Mouse (Mus musculus): ENCODE measurements around the gene Hmga1. TPM values are rescaled to one million over a fixed set of nuclear protein-coding genes. Genes with fewer than 3 reads are reported as not detected.

Gene Hmga1
- polyA plus RNA-seq, 1 experiment from 2014 or later, result 116 TPM

DNA sequence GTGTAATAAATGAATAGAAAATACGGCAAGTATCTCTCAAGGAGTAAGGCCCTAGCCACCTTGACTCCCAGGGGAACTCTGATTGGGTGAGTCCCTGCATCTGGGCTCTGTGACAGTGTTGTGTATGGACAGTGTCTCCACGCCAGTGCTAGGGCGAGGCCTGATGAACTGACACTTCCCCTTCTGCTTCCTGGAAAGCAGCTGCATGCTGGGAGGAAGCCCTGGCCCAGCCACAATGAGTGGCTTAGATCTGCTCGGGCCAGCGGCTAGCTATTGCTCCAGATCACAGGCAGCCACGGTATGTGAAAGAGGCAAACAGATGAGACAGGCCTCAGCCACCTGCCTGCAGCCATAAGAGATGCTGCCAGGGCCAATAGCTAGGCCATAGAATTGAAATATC is 29.1 kb upstream of the Hmga1 start:
- 53% methylated on average over 6 of the region's 6 CpGs for WGBS
- H3K9ac ChIP-seq (ENCODE audit: low read depth, low read length), result no peak overlapping the region
- no peaks in the 10 kb centered on the region for H3K27me3 ChIP-seq (replicated peaks; ENCODE audit: control insufficient read depth, insufficient read depth, low read length)
- H3K27ac ChIP-seq (ENCODE audit: low read depth, low read length), result no peak overlapping the region
- H3K4me2 ChIP-seq (replicated peaks; ENCODE audit: low read depth), result no peak overlapping the region
- H3K36me3 ChIP-seq (ENCODE audit: control insufficient read depth, insufficient read depth), result no peaks in the 10 kb centered on the region
- no peaks in the 10 kb centered on the region for H3K4me1 ChIP-seq (replicated peaks; ENCODE audit: control insufficient read depth, insufficient read depth, low read length)
- H3K9me3 ChIP-seq (ENCODE audit: control insufficient read depth), result no peaks in the 10 kb centered on the region
- ATAC-seq, result no peak
- TF ChIP-seq CTCF (IDR thresholded peaks at IDR 0.05; ENCODE audit: low read depth), result no peak
- no peak overlapping the region for H3K4me3 ChIP-seq (ENCODE audit: low read depth, low read length)

DNA sequence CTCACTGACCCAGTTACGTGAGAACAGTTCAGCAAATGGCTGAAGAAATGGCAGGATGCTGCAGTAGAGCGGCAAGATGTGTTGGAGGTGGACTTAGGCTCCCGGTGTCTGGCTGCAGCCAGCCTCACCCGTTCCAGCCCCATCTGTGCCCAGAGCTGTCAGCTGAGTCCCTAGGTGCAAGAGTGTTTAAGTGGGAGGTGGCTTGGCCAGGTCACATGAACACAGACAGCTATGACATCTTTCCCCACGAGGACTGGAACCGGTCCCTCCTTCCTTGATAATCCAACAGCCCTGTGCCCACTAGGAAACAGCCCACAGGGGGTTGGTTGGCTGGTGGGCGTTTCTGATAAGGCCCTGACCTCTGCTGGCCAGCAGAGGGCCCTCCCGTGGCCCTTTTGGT is 28.3 kb upstream of the Hmga1 start:
- H3K4me1 ChIP-seq (replicated peaks; ENCODE audit: control insufficient read depth, insufficient read depth, low read length), result no peaks in the 10 kb centered on the region
- WGBS, result 56% methylated on average over 8 of the region's 8 CpGs
- H3K9me3 ChIP-seq (ENCODE audit: control insufficient read depth), result no peaks in the 10 kb centered on the region
- H3K27me3 ChIP-seq (replicated peaks; ENCODE audit: control insufficient read depth, insufficient read depth, low read length), result no peaks in the 10 kb centered on the region
- H3K36me3 ChIP-seq (ENCODE audit: control insufficient read depth, insufficient read depth), result no peaks in the 10 kb centered on the region
- no peak; the same call in 1 of the 2 replicates for TF ChIP-seq CTCF (IDR thresholded peaks at IDR 0.05; ENCODE audit: low read depth)
- ATAC-seq, result no peak
- no peak overlapping the region for H3K27ac ChIP-seq (ENCODE audit: low read depth, low read length)
- no peak overlapping the region for H3K4me2 ChIP-seq (replicated peaks; ENCODE audit: low read depth)
- H3K9ac ChIP-seq (ENCODE audit: low read depth, low read length), result no peak overlapping the region
- no peak overlapping the region for H3K4me3 ChIP-seq (ENCODE audit: low read depth, low read length)

DNA sequence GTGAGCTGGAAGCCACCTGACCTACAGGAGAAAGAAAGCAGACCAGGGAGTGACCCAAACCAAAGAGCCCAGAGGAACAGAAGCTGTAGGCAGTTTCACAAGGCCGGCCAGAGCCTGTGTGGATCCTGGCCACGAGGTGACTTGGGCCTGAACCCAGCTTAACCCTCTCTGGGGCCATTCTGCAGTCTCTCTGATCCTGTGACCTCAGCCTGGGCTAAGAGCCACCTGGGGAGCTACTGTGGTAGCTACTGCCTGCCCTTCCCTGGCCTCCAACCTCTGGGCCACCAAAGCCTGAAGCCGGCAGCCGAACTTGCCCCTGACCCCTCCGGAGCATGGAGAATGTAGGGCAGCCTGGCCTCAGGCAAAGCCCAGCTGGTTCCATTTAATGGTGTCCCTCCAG is 27.5 kb upstream of the Hmga1 start:
- H3K4me1 ChIP-seq (replicated peaks; ENCODE audit: control insufficient read depth, insufficient read depth, low read length), result no peaks in the 10 kb centered on the region
- TF ChIP-seq CTCF (IDR thresholded peaks at IDR 0.05; ENCODE audit: low read depth), result no peak
- ATAC-seq, result no peak; the same call in 1 of the 2 replicates
- H3K36me3 ChIP-seq (ENCODE audit: control insufficient read depth, insufficient read depth), result no peaks in the 10 kb centered on the region
- no peak overlapping the region for H3K4me2 ChIP-seq (replicated peaks; ENCODE audit: low read depth)
- H3K9me3 ChIP-seq (ENCODE audit: control insufficient read depth), result no peaks in the 10 kb centered on the region
- no peaks in the 10 kb centered on the region for H3K27me3 ChIP-seq (replicated peaks; ENCODE audit: control insufficient read depth, insufficient read depth, low read length)
- no peak overlapping the region for H3K4me3 ChIP-seq (ENCODE audit: low read depth, low read length)
- no peak overlapping the region for H3K9ac ChIP-seq (ENCODE audit: low read depth, low read length)
- no peak overlapping the region for H3K27ac ChIP-seq (ENCODE audit: low read depth, low read length)
- WGBS, result 83% methylated on average over 5 of the region's 5 CpGs

DNA sequence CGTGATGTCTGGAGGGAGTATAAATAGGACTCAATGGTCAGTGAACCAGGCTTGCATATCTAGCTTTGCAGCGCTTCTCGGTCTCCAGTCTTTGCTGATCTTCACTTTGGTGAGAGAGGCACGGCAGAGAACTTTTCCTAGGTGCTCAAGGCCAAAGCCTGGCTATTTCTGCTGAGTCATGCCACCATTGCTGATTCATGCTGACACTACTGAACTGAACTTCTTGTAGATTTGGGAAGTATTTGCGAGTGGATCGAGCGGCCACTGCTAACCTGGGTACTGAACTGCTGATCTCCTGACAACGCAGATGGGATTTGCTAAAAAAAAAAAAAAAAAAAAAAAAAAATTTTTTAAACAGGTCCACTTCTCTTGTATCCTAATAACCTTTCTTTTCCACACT is 24.2 kb upstream of the Hmga1 start:
- no peaks in the 10 kb centered on the region for H3K4me1 ChIP-seq (replicated peaks; ENCODE audit: control insufficient read depth, insufficient read depth, low read length)
- no peak for ATAC-seq
- H3K9ac ChIP-seq (ENCODE audit: low read depth, low read length), result no peak overlapping the region
- no peaks in the 10 kb centered on the region for H3K9me3 ChIP-seq (ENCODE audit: control insufficient read depth)
- no peaks in the 10 kb centered on the region for H3K27me3 ChIP-seq (replicated peaks; ENCODE audit: control insufficient read depth, insufficient read depth, low read length)
- H3K4me2 ChIP-seq (replicated peaks; ENCODE audit: low read depth), result no peak overlapping the region
- no peaks in the 10 kb centered on the region for H3K36me3 ChIP-seq (ENCODE audit: control insufficient read depth, insufficient read depth)
- H3K27ac ChIP-seq (ENCODE audit: low read depth, low read length), result no peak overlapping the region
- WGBS, result 81% methylated on average over 8 of the region's 8 CpGs
- H3K4me3 ChIP-seq (ENCODE audit: low read depth, low read length), result no peak overlapping the region
- no peak for TF ChIP-seq CTCF (IDR thresholded peaks at IDR 0.05; ENCODE audit: low read depth)

DNA sequence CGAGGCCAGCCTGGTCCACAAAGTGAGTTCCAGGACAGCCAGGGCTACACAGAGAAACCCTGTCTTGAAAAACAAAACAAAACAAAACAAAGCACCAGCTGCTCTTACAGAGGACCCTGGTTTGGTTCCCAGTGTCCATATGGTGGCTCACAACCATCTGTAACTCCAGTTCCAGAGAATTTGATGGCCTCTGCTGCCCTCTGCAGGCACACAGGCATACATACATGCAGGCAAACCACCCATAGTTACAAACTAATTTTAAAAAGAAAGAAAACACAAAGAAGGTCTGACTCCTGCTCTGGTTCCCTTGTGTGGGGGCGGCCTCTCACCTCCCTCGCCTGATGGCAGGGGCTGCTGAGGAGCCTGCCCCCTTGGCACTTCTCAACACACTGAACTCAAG is 22.9 kb upstream of the Hmga1 start:
- no peak overlapping the region for H3K9ac ChIP-seq (ENCODE audit: low read depth, low read length)
- H3K27me3 ChIP-seq (replicated peaks; ENCODE audit: control insufficient read depth, insufficient read depth, low read length), result no peaks in the 10 kb centered on the region
- no peak overlapping the region for H3K4me3 ChIP-seq (ENCODE audit: low read depth, low read length)
- no peaks in the 10 kb centered on the region for H3K9me3 ChIP-seq (ENCODE audit: control insufficient read depth)
- H3K27ac ChIP-seq (ENCODE audit: low read depth, low read length), result no peak overlapping the region
- no peak overlapping the region for H3K4me2 ChIP-seq (replicated peaks; ENCODE audit: low read depth)
- H3K36me3 ChIP-seq (ENCODE audit: control insufficient read depth, insufficient read depth), result no peaks in the 10 kb centered on the region
- 93% methylated on average over 3 of the region's 3 CpGs for WGBS
- TF ChIP-seq CTCF (IDR thresholded peaks at IDR 0.05; ENCODE audit: low read depth), result peak; percentile 32; the same call in 1 of the 2 replicates
- no peak for ATAC-seq
- no peaks in the 10 kb centered on the region for H3K4me1 ChIP-seq (replicated peaks; ENCODE audit: control insufficient read depth, insufficient read depth, low read length)

DNA sequence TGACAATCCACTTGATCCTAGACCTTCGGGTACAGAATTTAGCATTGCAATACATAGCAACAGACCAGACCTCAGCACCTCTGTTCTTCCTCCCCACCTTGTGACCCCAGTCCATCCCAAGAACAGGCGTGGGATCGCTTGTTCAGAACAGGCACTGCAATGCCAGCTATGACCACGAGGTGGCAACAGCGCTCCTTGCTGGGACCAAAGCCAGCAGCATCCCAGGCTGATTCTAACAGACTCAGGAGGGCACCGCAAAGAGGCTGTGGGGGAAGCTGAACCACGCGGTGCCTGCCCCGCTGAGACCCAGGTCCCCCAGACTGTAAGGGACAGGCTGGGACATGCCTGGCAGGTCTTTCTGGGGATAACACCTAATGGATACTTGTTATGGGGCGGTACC is 21.6 kb upstream of the Hmga1 start:
- Histone ChIP-seq H3K4me2 (replicated peaks; ENCODE audit: low read depth) (no peak overlapping the region), H3K36me3 (ENCODE audit: control insufficient read depth, insufficient read depth) (no peaks in the 10 kb centered on the region)
- 4% methylated on average over 10 of the region's 10 CpGs for WGBS

DNA sequence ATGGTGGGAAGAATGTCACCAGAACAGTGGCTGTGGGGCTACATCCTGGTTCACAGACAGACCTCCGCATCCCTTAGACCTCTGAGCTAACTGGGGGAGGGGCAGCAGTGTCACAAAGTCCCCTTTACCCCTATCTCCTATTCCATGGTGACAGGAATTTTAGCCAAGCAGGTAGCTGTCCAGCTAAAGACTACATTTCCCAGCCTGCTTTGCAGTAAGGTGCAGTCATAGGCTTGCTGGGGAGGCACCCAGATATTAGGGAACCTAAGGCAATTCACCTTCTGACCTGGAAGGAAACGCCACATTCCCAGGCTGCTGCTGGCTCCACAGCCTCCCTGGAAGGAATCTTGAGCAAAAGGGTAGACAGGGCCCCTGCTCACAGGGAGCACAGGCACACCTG is 15.0 kb upstream of the Hmga1 start:
- H3K4me3 ChIP-seq (ENCODE audit: low read depth, low read length), result no peak overlapping the region
- H3K36me3 ChIP-seq (ENCODE audit: control insufficient read depth, insufficient read depth), result no peaks in the 10 kb centered on the region
- 67% methylated on average over 2 of the region's 2 CpGs for WGBS
- H3K4me1 ChIP-seq (replicated peaks; ENCODE audit: control insufficient read depth, insufficient read depth, low read length), result no peaks in the 10 kb centered on the region
- no peak overlapping the region for H3K27ac ChIP-seq (ENCODE audit: low read depth, low read length)
- no peaks in the 10 kb centered on the region for H3K27me3 ChIP-seq (replicated peaks; ENCODE audit: control insufficient read depth, insufficient read depth, low read length)
- ATAC-seq, result no peak
- TF ChIP-seq CTCF (IDR thresholded peaks at IDR 0.05; ENCODE audit: low read depth), result no peak
- no peak overlapping the region for H3K9ac ChIP-seq (ENCODE audit: low read depth, low read length)
- no peaks in the 10 kb centered on the region for H3K9me3 ChIP-seq (ENCODE audit: control insufficient read depth)
- no peak overlapping the region for H3K4me2 ChIP-seq (replicated peaks; ENCODE audit: low read depth)

More for the DNA sequence above, 21.6 kb upstream of the Hmga1 start:
- Histone ChIP-seq H3K27ac (ENCODE audit: low read depth, low read length) (no peak overlapping the region), H3K4me1 (replicated peaks; ENCODE audit: control insufficient read depth, insufficient read depth, low read length) (no peaks in the 10 kb centered on the region), H3K27me3 (replicated peaks; ENCODE audit: control insufficient read depth, insufficient read depth, low read length) (no peaks in the 10 kb centered on the region), H3K9ac (ENCODE audit: low read depth, low read length) (no peak overlapping the region), H3K4me3 (ENCODE audit: low read depth, low read length) (no peak overlapping the region), H3K9me3 (ENCODE audit: control insufficient read depth) (no peaks in the 10 kb centered on the region)
- peak; percentile 100 for TF ChIP-seq CTCF (IDR thresholded peaks at IDR 0.05; ENCODE audit: low read depth)
- peak; percentile 46; the same call in 1 of the 2 replicates for ATAC-seq
